Mouse (Mus musculus): ENCODE measurements at regions not wholly inside any gene's neighbourhood (a gene's known extent, or its start where the extent isn't known, plus 50 kb on each side); places are given as distances from the start of the nearest gene placed in this dataset.

DNA sequence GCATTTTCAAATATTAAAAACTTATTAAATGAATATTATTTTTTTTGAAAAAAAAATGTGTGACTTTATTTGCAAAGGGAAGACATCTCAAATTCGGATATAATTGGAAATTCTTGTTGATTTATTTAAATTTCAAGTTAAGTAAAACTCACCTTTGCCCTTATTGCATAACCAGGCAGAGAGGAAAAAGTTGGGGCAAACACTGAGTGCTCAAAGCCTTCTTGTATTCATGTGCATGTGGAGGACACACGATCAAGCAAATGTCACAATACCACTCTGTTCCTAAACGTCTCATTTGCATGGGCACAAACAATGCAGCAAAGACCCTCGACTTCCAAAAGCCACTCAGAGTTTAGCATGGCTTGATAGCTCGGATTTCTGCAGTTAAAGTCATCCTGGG lies 275.1 kb downstream of the Hace1 start:
- TF ChIP-seq POLR2A (IDR thresholded peaks at IDR 0.05; ENCODE audit: borderline replicate concordance, insufficient read depth, low read length) (no peak), CTCF (IDR thresholded peaks at IDR 0.05; ENCODE audit: borderline replicate concordance, insufficient read depth, low read depth, low read length) (no peak)
